Mouse (Mus musculus) liver, adult 2 months (tissue): Measurements from ENCODE around the gene Tgfbr1. TPM values are rescaled to one million over a fixed set of nuclear protein-coding genes. Genes with fewer than 3 reads are reported as not detected.

Source experiments
- DNase-seq: peaks from one replicate; pipeline ENCODE4 v3.0.0-alpha.2; 2011; ENCODE audit warnings: low read depth, low spot score; ENCODE audit errors: extremely low read depth
- H3K27ac ChIP-seq: fragments of 200-500 bp; replicated peaks from 2 replicates; pipeline ENCODE4 v1.5.1; 2012; ENCODE audit warnings: low read depth, mild to moderate bottlenecking, control low read depth, inconsistent platforms, low read length; ENCODE audit not compliant: insufficient read depth
- H3K27me3 ChIP-seq: fragments of 200-500 bp; 2 replicates; pipeline ENCODE4 v1.6.1; 2012; ENCODE audit warnings: mild to moderate bottlenecking, moderate library complexity, low read length, inconsistent platforms; ENCODE audit not compliant: control insufficient read depth, insufficient read depth
- H3K36me3 ChIP-seq: fragments of 200-500 bp; 2 replicates; pipeline ENCODE4 v1.6.1; 2012; ENCODE audit warnings: low read length, inconsistent platforms; ENCODE audit not compliant: control insufficient read depth, insufficient read depth
- H3K4me1 ChIP-seq: fragments of 200-500 bp; 2 replicates; pipeline ENCODE4 v1.6.1; 2011; ENCODE audit warnings: low read length; ENCODE audit not compliant: control insufficient read depth, insufficient read depth
- H3K4me3 ChIP-seq: fragments of 200-500 bp; 2 replicates; pipeline ENCODE4 v1.5.1; 2011; ENCODE audit warnings: low read depth, mild to moderate bottlenecking, control low read depth, low read length, moderate library complexity; ENCODE audit not compliant: insufficient read depth
- H3K79me2 ChIP-seq: fragments of 200-500 bp; 2 replicates; pipeline ENCODE4 v1.6.1; 2012; ENCODE audit warnings: inconsistent platforms, mild to moderate bottlenecking, low read length, moderate library complexity; ENCODE audit not compliant: control insufficient read depth, insufficient read depth
- H3K9ac ChIP-seq: fragments of 200-500 bp; 2 replicates; pipeline ENCODE4 v1.6.1; 2012; ENCODE audit warnings: low read depth, mild to moderate bottlenecking, control low read depth, inconsistent platforms, low read length
- CTCF ChIP-seq: fragments of 200-500 bp; IDR thresholded peaks from 2 replicates; pipeline ENCODE4 v1.5.1; 2011; ENCODE audit warnings: low read depth, low read length, control low read depth
- POLR2A ChIP-seq: fragments of 200-500 bp; IDR thresholded peaks from 2 replicates; pipeline ENCODE4 v1.6.1; 2011; ENCODE audit warnings: low read length, control low read depth; ENCODE audit not compliant: insufficient read depth; ENCODE audit errors: extremely low read depth
- WGBS: fragments of 180-500 bp; shearing (Covaris S2); methylation state at CpG from one replicate; pipeline ENCODE4 v1.1.7; 2018; 5-methylcytosine and 5-hydroxymethylcytosine counted together
- polyA plus RNA-seq: library from polyadenylated mRNA; depleted of rRNA; stranded (reverse); fragments of >200 nt; gene quantifications from 2 replicates; pipeline ENCODE4 v1.2.3, GENCODE M21; 2012
- total RNA-seq: library from RNA; depleted of rRNA; stranded (reverse); fragments of >200 nt; gene quantifications from 2 replicates; pipeline ENCODE4 v1.2.3, GENCODE M21; 2014

The Tgfbr1 gene
- total and polyA plus RNA-seq, 2 experiments, result 3.9 to 15.4 TPM

- no peak overlapping the region for H3K27ac ChIP-seq
- TF ChIP-seq POLR2A (no peak), CTCF (no peak)
- no peaks in the 10 kb centered on the region for H3K36me3 ChIP-seq
- H3K9ac ChIP-seq, result no peak overlapping the region
- no peak overlapping the region for H3K4me3 ChIP-seq
- H3K79me2 ChIP-seq, result no peaks in the 10 kb centered on the region
- H3K4me1 ChIP-seq, result no peaks in the 10 kb centered on the region
- no peaks in the 10 kb centered on the region for H3K27me3 ChIP-seq
- DNase-seq, result no peak
- 92% methylated on average over 3 of the region's 3 CpGs for WGBS
Measured at GRCm38 (mm10) chr4:47333541-47333940, 19.5 kb upstream of the Tgfbr1 start.

GRCm38 (mm10) chr4:47336941-47337600 lies 16.0 kb upstream of the Tgfbr1 start:
- DNase-seq, result no peak
- TF ChIP-seq POLR2A, result no peak
- no peak for TF ChIP-seq CTCF
- 79% methylated on average over 3 of the region's 3 CpGs for WGBS
- H3K36me3 ChIP-seq, result no peaks in the 10 kb centered on the region
- no peaks in the 10 kb centered on the region for H3K27me3 ChIP-seq
- no peak overlapping the region for H3K9ac ChIP-seq
- H3K79me2 ChIP-seq, result no peaks in the 10 kb centered on the region
- H3K4me3 ChIP-seq, result no peak overlapping the region
- no peaks in the 10 kb centered on the region for H3K4me1 ChIP-seq
- H3K27ac ChIP-seq, result no peak overlapping the region

- DNase-seq, result no peak
- H3K27me3 ChIP-seq, result no peaks in the 10 kb centered on the region
- no peak overlapping the region for H3K9ac ChIP-seq
- H3K27ac ChIP-seq, result no peak overlapping the region
- no peaks in the 10 kb centered on the region for H3K36me3 ChIP-seq
- no peaks in the 10 kb centered on the region for H3K79me2 ChIP-seq
- no peaks in the 10 kb centered on the region for H3K4me1 ChIP-seq
- H3K4me3 ChIP-seq, result no peak overlapping the region
- TF ChIP-seq CTCF (no peak), POLR2A (no peak)
- 63% methylated on average over 8 of the region's 8 CpGs for WGBS
Measured at GRCm38 (mm10) chr4:47342632-47343031, 10.4 kb upstream of the Tgfbr1 start.

GRCm38 (mm10) chr4:47347022-47347421 lies 6.0 kb upstream of the Tgfbr1 start:
- no peak for TF ChIP-seq POLR2A
- Histone ChIP-seq H3K9ac (no peak overlapping the region), H3K27me3 (no peaks in the 10 kb centered on the region), H3K79me2 (no peaks in the 10 kb centered on the region), H3K36me3 (no peaks in the 10 kb centered on the region), H3K4me1 (no peaks in the 10 kb centered on the region), H3K4me3 (no peak overlapping the region), H3K27ac (no peak overlapping the region)
- DNase-seq, result no peak
- 87% methylated on average over 4 of the region's 4 CpGs for WGBS

GRCm38 (mm10) chr4:47349759-47350158 lies 3.3 kb upstream of the Tgfbr1 start:
- Histone ChIP-seq H3K27ac (no peak overlapping the region), H3K9ac (no peak overlapping the region)
- no peak for DNase-seq

GRCm38 (mm10) chr4:47351386-47352049 lies 1.5 kb upstream of the Tgfbr1 start:
- no peak overlapping the region for H3K9ac ChIP-seq
- TF ChIP-seq POLR2A, result no peak
- peak; percentile 52 for TF ChIP-seq CTCF
- WGBS, result 55% methylated on average over 9 of the region's 9 CpGs

More at GRCm38 (mm10) chr4:47349759-47350158, 3.3 kb upstream of the Tgfbr1 start:
- Histone ChIP-seq H3K4me3 (no peak overlapping the region), H3K36me3 (no peaks in the 10 kb centered on the region), H3K4me1 (peaks cover 6% of the 10 kb centered on the region; the same call in 1 of the 2 replicates), H3K79me2 (peaks cover 7% of the 10 kb centered on the region; the same call in 1 of the 2 replicates), H3K27me3 (no peaks in the 10 kb centered on the region)
- 64% methylated on average over 6 of the region's 6 CpGs for WGBS
- TF ChIP-seq POLR2A, result no peak
- no peak for TF ChIP-seq CTCF

More at GRCm38 (mm10) chr4:47351386-47352049, 1.5 kb upstream of the Tgfbr1 start:
- DNase-seq, result peak; percentile 39
- H3K27ac ChIP-seq, result no peak overlapping the region
- H3K4me1 ChIP-seq, result peaks cover 6% of the 10 kb centered on the region; the same call in 1 of the 2 replicates
- no peak overlapping the region for H3K4me3 ChIP-seq
- no peaks in the 10 kb centered on the region for H3K36me3 ChIP-seq
- no peaks in the 10 kb centered on the region for H3K27me3 ChIP-seq
- peaks cover 7% of the 10 kb centered on the region; the same call in 1 of the 2 replicates for H3K79me2 ChIP-seq
